Mouse (Mus musculus): ENCODE results near the gene Tmem251. TPM values are rescaled to one million over a fixed set of nuclear protein-coding genes. Genes with fewer than 3 reads are reported as not detected.

The Tmem251 gene
- 1.9 and 2.5 TPM in 2 replicates for polyA plus RNA-seq (2012)

GRCm38 (mm10) chr12:102743589-102744574 is at the start of gene Tmem251, which contains the start of gene Moap1:
Tmem251 (plus strand) TSS chr12:102743762.
Moap1 (minus strand) TSS chr12:102743661.

GRCm38 (mm10) chr12:102704457-102705198 is 38.9 kb upstream of the Tmem251 start, which contains the start of gene Itpk1:
Itpk1 (minus strand) TSS chr12:102704930.

GRCm38 (mm10) chr12:102757689-102758402 is 14.3 kb downstream of the Tmem251 start, which contains the start of the genes Gm28051, Gon7 and Ubr7:
Gm28051 (minus strand) TSS chr12:102757765.
Gon7 (minus strand) TSS chr12:102757803.
Ubr7 (plus strand) TSS chr12:102757967.

GRCm38 (mm10) chr12:102758403-102758756 is 14.8 kb downstream of the Tmem251 start, which contains the start of gene Gm20604:
Gm20604 (minus strand) TSS chr12:102758672.

Other genes with a start within 250 kb of the Tmem251 start
- 0.14 and 0.23 TPM in 2 replicates for gene Chga, start 188.8 kb upstream of the Tmem251 start, polyA plus RNA-seq (2012)
- 38.1 and 45.0 TPM in 2 replicates for gene Itpk1, start 38.8 kb upstream of the Tmem251 start, polyA plus RNA-seq (2012)
- 2.3 and 2.6 TPM in 2 replicates for gene Moap1, start 101 bp upstream of the Tmem251 start, polyA plus RNA-seq (2012)
- 2.5 TPM in 1 of 2 replicates, not detected in the other for gene Gm28051, start 14.0 kb downstream of the Tmem251 start, polyA plus RNA-seq (2012)
- gene Gon7, start 14.0 kb downstream of the Tmem251 start, polyA plus RNA-seq (2012): 19.3 and 26.9 TPM in 2 replicates
- gene Ubr7, start 14.2 kb downstream of the Tmem251 start, polyA plus RNA-seq (2012): 18.5 and 21.5 TPM in 2 replicates
- gene Gm20604, start 14.9 kb downstream of the Tmem251 start, polyA plus RNA-seq (2012): 2.3 and 2.7 TPM in 2 replicates
- 2.5 and 2.7 TPM in 2 replicates for gene Btbd7, start 134.7 kb downstream of the Tmem251 start, polyA plus RNA-seq (2012)
- gene Cox8c, start 155.6 kb downstream of the Tmem251 start, polyA plus RNA-seq (2012): not detected in 2 replicates
- gene Unc79, start 205.1 kb downstream of the Tmem251 start, polyA plus RNA-seq (2012): 0.04 TPM in 1 of 2 replicates, not detected in the other